Mouse (Mus musculus) R1 (cell line): Measurements from ENCODE around the gene Tnip2.

Source experiments
- DNase-seq: peaks from one replicate; pipeline ENCODE4 v3.0.0-alpha.2; 2018; ENCODE audit warnings: low read depth, low spot score

Tnip2 gene

GRCm38 (mm10) chr5:34461841-34462240 is 52.0 kb downstream of the Tnip2 start:
- no peak for DNase-seq

GRCm38 (mm10) chr5:34461294-34461693 is 52.5 kb downstream of the Tnip2 start:
- DNase-seq = no peak

GRCm38 (mm10) chr5:34458994-34459393 is 54.8 kb downstream of the Tnip2 start:
- no peak for DNase-seq

GRCm38 (mm10) chr5:34446207-34446606 is 67.6 kb downstream of the Tnip2 start:
- no peak for DNase-seq
